Mouse (Mus musculus): ENCODE measurements around the gene Ly6g6c. TPM values are rescaled to one million over a fixed set of nuclear protein-coding genes. Genes with fewer than 3 reads are reported as not detected.

Gene Ly6g6c
- polyA plus RNA-seq, 1 experiment from 2014 or later, result not detected

GRCm38 (mm10) chr17:35034896-35035295 is 30.3 kb upstream of the Ly6g6c start:
- no peaks in the 10 kb centered on the region for H3K27me3 ChIP-seq
- no peak overlapping the region for H3K4me2 ChIP-seq
- no peaks in the 10 kb centered on the region for H3K9me3 ChIP-seq (replicated peaks)
- no peaks in the 10 kb centered on the region for H3K36me3 ChIP-seq (ENCODE audit: poor library complexity, severe bottlenecking)
- no peak overlapping the region for H3K4me3 ChIP-seq
- no peak overlapping the region for H3K9ac ChIP-seq
- no peak overlapping the region for H3K27ac ChIP-seq
- peaks cover 2% of the 10 kb centered on the region for H3K4me1 ChIP-seq
- WGBS, result 79% methylated on average over 6 of the region's 6 CpGs
- ATAC-seq, result no peak

- Histone ChIP-seq H3K4me1 (no peaks in the 10 kb centered on the region), H3K4me2 (no peak overlapping the region), H3K9me3 (replicated peaks) (no peaks in the 10 kb centered on the region), H3K27ac (no peak overlapping the region), H3K4me3 (no peak overlapping the region), H3K9ac (no peak overlapping the region), H3K27me3 (no peaks in the 10 kb centered on the region), H3K36me3 (ENCODE audit: poor library complexity, severe bottlenecking) (no peaks in the 10 kb centered on the region)
- 87% methylated on average over 11 of the region's 11 CpGs for WGBS
- ATAC-seq, result no peak
Observed at GRCm38 (mm10) chr17:35039121-35039873, 25.9 kb upstream of the Ly6g6c start.

DNA sequence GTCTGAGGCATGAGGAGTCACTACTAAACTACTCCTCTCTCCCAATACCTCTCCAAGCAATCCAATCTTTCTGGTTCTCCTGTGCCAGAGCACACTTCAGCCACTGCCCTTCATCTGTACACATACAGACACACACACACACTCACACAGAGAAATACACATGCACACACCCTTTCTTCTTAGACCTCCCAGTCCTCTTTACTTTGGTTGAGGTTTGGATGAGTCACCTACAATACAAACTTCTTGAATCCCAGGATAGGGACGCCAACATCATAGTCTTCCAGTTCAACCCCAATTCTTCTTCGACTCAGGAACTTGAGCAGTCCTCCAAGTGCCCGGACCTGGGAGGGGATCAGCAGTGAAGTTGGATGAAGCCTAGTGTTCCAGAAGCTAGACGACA is 21.4 kb upstream of the Ly6g6c start:
- H3K4me2 ChIP-seq, result no peak overlapping the region
- no peaks in the 10 kb centered on the region for H3K36me3 ChIP-seq (ENCODE audit: poor library complexity, severe bottlenecking)
- ATAC-seq, result no peak
- no peak overlapping the region for H3K9ac ChIP-seq
- H3K9me3 ChIP-seq (replicated peaks), result no peaks in the 10 kb centered on the region
- H3K27ac ChIP-seq, result no peak overlapping the region
- peaks cover 26% of the 10 kb centered on the region for H3K4me1 ChIP-seq
- no peak overlapping the region for H3K4me3 ChIP-seq
- 92% methylated on average over 4 of the region's 4 CpGs for WGBS
- no peaks in the 10 kb centered on the region for H3K27me3 ChIP-seq

GRCm38 (mm10) chr17:35044904-35045806 is 20.0 kb upstream of the Ly6g6c start:
- 87% methylated on average over 7 of the region's 7 CpGs for WGBS
- Histone ChIP-seq H3K36me3 (ENCODE audit: poor library complexity, severe bottlenecking) (no peaks in the 10 kb centered on the region), H3K4me3 (peak overlapping the region; percentile 57), H3K9me3 (replicated peaks) (no peaks in the 10 kb centered on the region), H3K27me3 (no peaks in the 10 kb centered on the region), H3K4me1 (peaks cover 40% of the 10 kb centered on the region), H3K4me2 (peak overlapping the region; percentile 97), H3K9ac (peak overlapping the region; percentile 88), H3K27ac (no peak overlapping the region)
- ATAC-seq, result no peak

DNA sequence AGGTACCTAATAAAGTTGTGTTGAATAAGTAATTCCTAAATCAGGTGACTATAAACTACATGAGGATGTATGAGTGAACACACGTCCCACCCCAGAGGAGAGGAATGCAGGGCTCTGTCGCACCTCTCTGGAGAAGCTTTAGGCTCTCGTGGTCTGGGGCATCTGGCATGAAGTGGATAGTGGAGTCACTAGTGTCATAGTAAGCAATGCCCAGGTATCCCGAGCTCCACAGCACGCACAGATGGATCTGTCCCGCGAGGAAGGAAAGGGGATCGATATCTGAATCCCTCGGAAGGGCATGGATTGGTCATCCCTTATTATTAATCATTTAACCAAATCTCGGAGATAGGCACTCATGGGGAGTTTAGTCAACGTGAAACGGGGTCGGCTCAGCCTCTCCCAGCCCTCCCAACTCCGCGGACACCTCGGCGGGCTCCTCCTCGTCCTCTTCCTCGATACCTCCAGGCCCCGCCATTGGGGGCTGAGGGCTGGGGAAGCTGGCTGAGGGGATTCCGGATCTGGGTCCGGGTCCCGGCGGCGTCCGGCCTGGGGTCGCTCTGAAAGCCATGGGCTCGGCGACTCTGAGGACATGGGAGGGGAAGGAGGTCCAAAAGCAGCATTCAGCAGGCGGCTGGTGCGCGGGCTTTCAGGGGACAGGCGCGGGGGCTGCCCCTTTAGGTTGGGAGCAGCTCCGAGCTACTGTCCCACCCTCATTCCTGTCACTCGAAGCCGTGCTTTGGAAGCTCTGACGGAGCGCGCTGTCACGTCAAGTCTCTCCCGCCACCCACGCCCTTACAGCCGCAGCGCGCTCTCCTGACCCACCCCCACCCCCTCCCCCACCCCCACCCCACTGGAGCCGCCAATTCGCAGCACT is 19.1 kb upstream of the Ly6g6c start:
- peak overlapping the region; percentile 57 for H3K4me3 ChIP-seq
- ATAC-seq, result peak; percentile 80
- no peaks in the 10 kb centered on the region for H3K27me3 ChIP-seq
- WGBS, result 8% methylated on average over 37 of the region's 48 CpGs
- H3K36me3 ChIP-seq (ENCODE audit: poor library complexity, severe bottlenecking), result no peaks in the 10 kb centered on the region
- peak overlapping the region; percentile 88 for H3K9ac ChIP-seq
- H3K27ac ChIP-seq, result peak overlapping the region; percentile 80
- H3K4me2 ChIP-seq, result peak overlapping the region; percentile 97
- peaks cover 41% of the 10 kb centered on the region for H3K4me1 ChIP-seq
- no peaks in the 10 kb centered on the region for H3K9me3 ChIP-seq (replicated peaks)

DNA sequence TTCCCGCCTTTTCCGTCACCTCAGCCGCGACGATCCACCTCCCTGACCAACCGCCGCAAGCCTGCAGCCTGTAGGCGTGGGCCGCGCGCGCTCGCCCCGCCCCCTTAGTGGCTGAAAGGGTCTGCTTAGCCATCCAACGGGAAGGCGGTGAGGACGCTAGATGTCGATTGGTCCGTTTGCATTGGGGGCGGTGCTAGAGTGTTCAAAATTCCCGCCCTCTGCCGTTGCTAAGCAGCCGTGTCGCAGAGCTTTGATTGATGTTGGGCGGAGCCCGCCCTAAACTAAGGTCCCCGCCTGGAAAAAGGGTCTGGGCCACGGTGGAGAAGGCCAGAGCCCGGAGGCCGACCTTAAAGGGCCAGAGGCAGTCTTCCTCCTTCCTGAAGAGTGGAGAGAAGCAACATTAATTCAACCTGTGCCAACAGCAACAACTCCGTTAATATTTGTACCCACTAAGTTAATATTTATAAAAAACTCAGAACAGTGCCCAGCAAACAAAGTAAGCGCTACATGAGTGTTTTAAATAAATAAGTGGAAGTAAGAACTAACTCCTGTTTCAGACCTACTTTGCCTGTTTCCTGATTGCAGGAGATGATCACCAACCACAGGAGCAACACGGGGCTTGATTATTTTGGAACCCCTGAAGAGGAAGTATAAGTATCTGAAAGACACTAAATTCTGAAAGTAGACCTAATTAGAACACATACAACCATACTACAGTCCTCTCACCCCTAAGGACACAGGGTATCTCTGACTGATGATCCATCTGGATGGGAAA is 18.3 kb upstream of the Ly6g6c start, which contains the start of gene Msh5:
Gene Msh5 (minus strand): TSS at position 65 of the 775 bp plus-strand sequence.
- Histone ChIP-seq H3K4me2 (peak within 1 kb of the TSS; percentile 97), H3K4me1 (peaks cover 49% of the 10 kb centered on the region), H3K27ac (peak within 1 kb of the TSS; percentile 80), H3K4me3 (peak within 1 kb of the TSS; percentile 57), H3K36me3 (ENCODE audit: poor library complexity, severe bottlenecking) (no peaks in the 10 kb centered on the region), H3K9ac (peak within 1 kb of the TSS; percentile 88), H3K27me3 (no peaks in the 10 kb centered on the region), H3K9me3 (replicated peaks) (no peaks in the 10 kb centered on the region)
- 3% methylated on average over 33 of the region's 33 CpGs for WGBS
- ATAC-seq, result peak; percentile 98

- H3K4me1 ChIP-seq, result peaks cover 56% of the 10 kb centered on the region
- H3K9me3 ChIP-seq (replicated peaks), result no peaks in the 10 kb centered on the region
- H3K36me3 ChIP-seq (ENCODE audit: poor library complexity, severe bottlenecking), result peaks cover 5% of the 10 kb centered on the region
- 61% methylated on average over 1 of the region's 1 CpGs for WGBS
- ATAC-seq, result no peak
- H3K9ac ChIP-seq, result no peak overlapping the region
- H3K4me2 ChIP-seq, result 0 out of 2 replicates have a peak overlapping the region, but pooled peaks have one; percentile 7
- no peaks in the 10 kb centered on the region for H3K27me3 ChIP-seq
- H3K4me3 ChIP-seq, result no peak overlapping the region
- H3K27ac ChIP-seq, result peak overlapping the region; percentile 35
Observed at GRCm38 (mm10) chr17:35047688-35048087, 17.5 kb upstream of the Ly6g6c start.

DNA sequence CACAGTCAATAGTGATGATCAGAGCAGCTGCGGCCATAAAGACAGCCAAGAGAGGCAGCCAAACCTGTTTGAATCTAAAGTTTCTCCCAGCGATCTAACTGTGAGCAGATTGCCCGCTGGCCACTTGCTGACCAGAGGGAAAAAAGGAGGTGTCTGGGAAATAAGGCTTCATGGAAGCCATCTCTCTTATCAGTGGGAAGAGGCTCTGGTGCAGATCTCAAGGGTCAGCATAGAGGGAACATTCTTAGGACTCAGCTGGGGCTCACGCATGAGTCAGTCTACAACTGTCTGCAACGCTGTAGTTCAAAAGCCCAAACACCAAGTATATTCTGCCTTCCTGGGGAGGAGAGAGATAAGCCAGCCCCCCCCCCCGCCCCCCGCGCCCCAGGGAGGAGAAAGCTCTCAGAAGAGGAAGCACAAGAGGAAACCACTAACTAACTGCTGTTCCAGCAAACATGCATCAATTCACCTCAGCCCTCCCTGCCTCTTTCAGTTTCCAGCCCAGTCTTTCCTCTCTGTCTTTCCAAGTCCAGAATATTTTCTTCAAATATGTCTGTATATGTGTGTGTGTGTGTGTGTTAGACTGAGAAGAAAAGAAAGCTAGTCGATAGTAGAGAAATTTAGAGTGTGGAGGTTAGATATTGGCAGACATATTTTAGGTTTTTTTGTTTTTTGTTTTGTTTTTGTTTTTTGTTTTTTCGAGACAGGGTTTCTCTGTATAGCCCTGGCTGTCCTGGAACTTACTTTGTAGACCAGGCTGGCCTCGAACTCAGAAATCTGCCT is 16.8 kb upstream of the Ly6g6c start:
- ATAC-seq, result no peak
- Histone ChIP-seq H3K4me1 (peaks cover 56% of the 10 kb centered on the region), H3K36me3 (ENCODE audit: poor library complexity, severe bottlenecking) (peaks cover 11% of the 10 kb centered on the region), H3K4me3 (no peak overlapping the region), H3K27ac (peak overlapping the region; percentile 35), H3K9me3 (replicated peaks) (no peaks in the 10 kb centered on the region), H3K27me3 (no peaks in the 10 kb centered on the region), H3K9ac (no peak overlapping the region), H3K4me2 (0 out of 2 replicates have a peak overlapping the region, but pooled peaks have one; percentile 7)
- 47% methylated on average over 11 of the region's 11 CpGs for WGBS

GRCm38 (mm10) chr17:35048932-35049440 is 16.2 kb upstream of the Ly6g6c start:
- peaks cover 56% of the 10 kb centered on the region for H3K4me1 ChIP-seq
- WGBS, result 80% methylated on average over 5 of the region's 5 CpGs
- H3K4me3 ChIP-seq, result no peak overlapping the region
- H3K9me3 ChIP-seq (replicated peaks), result no peaks in the 10 kb centered on the region
- peak overlapping the region; percentile 72 for H3K4me2 ChIP-seq
- peak overlapping the region; percentile 90; the same call in 1 of the 2 replicates for H3K27ac ChIP-seq
- no peaks in the 10 kb centered on the region for H3K27me3 ChIP-seq
- ATAC-seq, result no peak
- H3K9ac ChIP-seq, result no peak overlapping the region
- H3K36me3 ChIP-seq (ENCODE audit: poor library complexity, severe bottlenecking), result peaks cover 17% of the 10 kb centered on the region

DNA sequence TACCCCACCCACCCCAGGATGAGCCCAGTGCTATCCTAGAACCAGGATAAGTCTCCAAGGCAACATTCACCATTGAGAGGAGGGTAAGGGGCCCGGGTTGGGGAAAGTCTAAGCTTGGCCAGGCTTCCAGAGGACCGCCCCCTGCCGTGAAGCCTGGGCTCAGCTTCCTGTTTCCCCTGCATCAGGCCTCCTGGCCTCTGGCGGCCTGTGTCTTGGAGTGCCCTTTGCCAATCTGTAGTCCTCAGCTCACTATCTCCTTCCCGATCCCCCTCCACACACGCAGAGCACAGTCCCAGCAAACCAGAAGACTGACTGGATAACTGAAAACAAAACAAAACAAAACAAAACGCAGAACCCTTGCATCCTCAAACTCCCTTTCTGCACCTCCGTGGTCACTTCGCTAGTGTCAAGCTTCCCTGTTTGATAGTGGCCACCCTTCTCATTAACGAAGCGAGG is 15.6 kb upstream of the Ly6g6c start, which contains the start of gene Clic1:
Gene Clic1 (plus strand): TSS at position 406 of the 456 bp plus-strand sequence.
- Histone ChIP-seq H3K27ac (peak within 1 kb of the TSS; percentile 90), H3K9me3 (replicated peaks) (no peaks in the 10 kb centered on the region), H3K36me3 (ENCODE audit: poor library complexity, severe bottlenecking) (peaks cover 22% of the 10 kb centered on the region), H3K4me1 (peaks cover 56% of the 10 kb centered on the region), H3K27me3 (no peaks in the 10 kb centered on the region), H3K4me3 (peak within 1 kb of the TSS; percentile 48), H3K4me2 (peak within 1 kb of the TSS; percentile 72), H3K9ac (peak within 1 kb of the TSS; percentile 80)
- under 1% methylated on average over 11 of the region's 11 CpGs for WGBS
- 0 out of 2 replicates have a peak, but pooled peaks have one; percentile 2 for ATAC-seq
